Mouse (Mus musculus) forebrain, embryonic 16.5 days (tissue): ENCODE measurements around the gene Il1r2. TPM values are rescaled to one million over a fixed set of nuclear protein-coding genes. Genes with fewer than 3 reads are reported as not detected.
A peak's percentile ranks its signal among the peaks of the same experiment; 100 is the strongest.

Experiments used
- ATAC-seq: fragments of 200-750 bp; cut with Nextera tagmentation; 2 replicates; pipeline ENCODE4 v1.8.0; 2017; ENCODE audit warnings: mild to moderate bottlenecking, moderate library complexity
- H3K27ac ChIP-seq: fragments of 300-500 bp; sonication (generic); 2 replicates; pipeline ENCODE4 v1.5.1; 2014; ENCODE audit warnings: low read length, control low read depth
- H3K27me3 ChIP-seq: fragments of 300-500 bp; sonication (generic); replicated peaks from 2 replicates; pipeline ENCODE4 v1.6.1; 2014; ENCODE audit warnings: low read length; ENCODE audit not compliant: control insufficient read depth, insufficient read depth
- H3K36me3 ChIP-seq: fragments of 300-500 bp; sonication (generic); 2 replicates; pipeline ENCODE4 v1.6.1; 2014; ENCODE audit not compliant: control insufficient read depth, insufficient read depth
- H3K4me1 ChIP-seq: fragments of 300-500 bp; sonication (generic); replicated peaks from 2 replicates; pipeline ENCODE4 v1.6.1; 2014; ENCODE audit warnings: low read length; ENCODE audit not compliant: control insufficient read depth, insufficient read depth
- H3K4me2 ChIP-seq: fragments of 300-500 bp; sonication (generic); 2 replicates; pipeline ENCODE4 v1.6.1; 2014; ENCODE audit warnings: mild to moderate bottlenecking, low read length, control low read depth
- H3K4me3 ChIP-seq: fragments of 300-500 bp; sonication (generic); replicated peaks from 2 replicates; pipeline ENCODE4 v1.5.1; 2014; ENCODE audit warnings: mild to moderate bottlenecking, low read length, control low read depth
- H3K9ac ChIP-seq: fragments of 300-500 bp; sonication (generic); replicated peaks from 2 replicates; pipeline ENCODE4 v1.6.1; 2014; ENCODE audit warnings: low read depth, low read length, control low read depth
- H3K9me3 ChIP-seq: fragments of 300-500 bp; sonication (generic); 2 replicates; pipeline ENCODE4 v1.6.1; 2016; ENCODE audit warnings: low read length; ENCODE audit not compliant: control insufficient read depth
- WGBS: fragments of 180-500 bp; shearing (Covaris S2); extraction: QIAGEN DNeasy Blood & Tissue Kit; methylation state at CpG from one replicate; pipeline ENCODE4 v1.1.7; 2014; 5-methylcytosine and 5-hydroxymethylcytosine counted together
- polyA plus RNA-seq: library from polyadenylated mRNA; unstranded; fragments of >200 nt; fragmentation: Nextera tagmentation; extraction: Ambion mirVana; gene quantifications from 2 replicates; pipeline ENCODE4 v1.2.1, GENCODE M21; 2015

Gene Il1r2
- polyA plus RNA-seq: 0.20 and 0.51 TPM in 2 replicates

DNA sequence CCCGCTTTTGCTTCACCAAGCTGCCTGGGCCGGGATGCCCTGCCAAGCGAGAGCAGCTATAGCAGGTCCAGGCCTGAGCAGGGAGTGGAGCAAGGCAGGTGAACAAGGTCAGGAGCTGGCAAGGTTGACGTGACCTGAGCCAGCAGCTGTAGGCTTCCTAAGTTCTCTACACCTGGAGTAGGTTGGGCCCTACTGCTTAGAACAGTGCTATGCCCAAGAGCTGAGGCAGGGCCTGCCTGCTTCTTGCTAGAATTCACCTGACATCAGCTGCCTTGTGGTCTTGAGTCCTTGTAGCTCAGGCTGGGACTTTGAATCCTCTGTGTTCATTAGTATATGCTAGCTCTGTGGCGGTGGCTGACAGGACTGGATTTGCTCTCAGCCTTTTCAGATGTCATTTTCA, at the start of gene Il1r2:
TSS of gene Il1r2 (plus strand) at position 301 of the 400 bp plus-strand sequence.
- Histone ChIP-seq H3K36me3 (no peaks in the 10 kb centered on the region), H3K27ac (no peak within 1 kb of the TSS), H3K4me1 (no peaks in the 10 kb centered on the region), H3K9me3 (no peaks in the 10 kb centered on the region; the same call in 1 of the 2 replicates), H3K4me3 (no peak within 1 kb of the TSS), H3K9ac (no peak within 1 kb of the TSS), H3K27me3 (no peaks in the 10 kb centered on the region), H3K4me2 (no peak within 1 kb of the TSS)
- no peak for ATAC-seq
- WGBS: 93% methylated on average over 5 of the region's 5 CpGs

DNA sequence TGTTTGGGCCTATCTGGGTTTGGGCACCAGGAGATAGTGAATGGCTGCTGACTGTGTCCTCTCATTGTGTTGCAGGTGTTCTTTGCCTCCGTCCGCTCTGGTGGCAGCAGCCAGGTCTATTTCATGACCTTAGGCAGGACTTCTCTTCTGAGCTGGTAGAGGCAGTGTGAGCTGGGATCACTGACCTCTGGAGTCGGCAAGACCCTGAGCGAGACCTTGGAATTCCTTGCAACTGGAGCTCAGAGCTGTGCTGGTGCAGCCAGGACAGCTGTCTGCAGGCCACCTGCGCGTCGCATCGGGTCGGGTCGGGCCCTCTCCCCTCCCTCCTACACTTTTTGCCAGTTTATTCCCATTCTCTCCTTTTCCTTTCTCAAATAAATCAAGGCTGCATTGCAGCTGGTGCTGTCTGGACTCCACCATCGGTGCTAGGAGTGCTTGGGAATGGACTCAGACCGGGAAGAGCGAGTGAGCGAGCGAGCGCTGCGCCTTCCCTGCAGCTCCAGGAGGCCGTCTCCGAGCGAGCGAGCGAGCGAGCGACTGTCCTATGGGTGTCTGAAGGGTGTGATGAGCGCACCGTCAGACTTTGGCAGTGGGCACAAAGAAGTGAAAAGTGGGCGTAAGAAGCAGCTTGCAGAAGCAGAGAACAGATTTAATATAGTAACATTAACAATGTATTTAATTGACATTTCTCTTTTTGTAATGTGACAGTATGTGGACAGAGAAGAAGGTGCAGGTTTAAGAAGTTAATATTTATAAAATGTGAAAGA, 49.1 kb upstream of the Il1r2 start:
- H3K36me3 ChIP-seq: peaks cover 44% of the 10 kb centered on the region
- 92% methylated on average over 27 of the region's 27 CpGs for WGBS

DNA sequence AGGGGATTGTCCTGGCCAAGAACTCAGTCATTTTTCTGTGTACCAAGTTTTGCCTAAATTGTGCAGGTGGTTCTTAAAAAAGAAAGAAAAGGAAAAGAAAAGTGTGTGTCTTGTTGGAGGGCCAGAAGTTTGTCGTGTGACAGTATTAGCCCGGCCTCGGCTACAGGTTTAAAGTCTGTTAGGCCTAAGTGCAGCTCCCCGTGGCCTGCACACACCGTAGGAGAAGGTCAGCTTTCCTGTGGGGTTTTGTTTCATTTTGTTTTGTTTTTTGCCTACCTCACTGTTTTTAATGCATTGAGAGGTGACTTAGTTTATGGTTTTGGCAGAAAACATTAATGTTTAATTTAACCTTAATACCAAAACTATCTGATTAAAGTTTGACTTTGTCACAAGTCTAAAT, 48.5 kb upstream of the Il1r2 start:
- no peak overlapping the region for H3K27ac ChIP-seq
- H3K4me3 ChIP-seq: no peak overlapping the region
- H3K27me3 ChIP-seq: no peaks in the 10 kb centered on the region
- 87% methylated on average over 5 of the region's 5 CpGs for WGBS
- ATAC-seq: no peak
- H3K4me1 ChIP-seq: no peaks in the 10 kb centered on the region
- H3K4me2 ChIP-seq: no peak overlapping the region
- peaks cover 37% of the 10 kb centered on the region for H3K36me3 ChIP-seq
- no peaks in the 10 kb centered on the region for H3K9me3 ChIP-seq
- no peak overlapping the region for H3K9ac ChIP-seq

More for the DNA sequence above, 49.1 kb upstream of the Il1r2 start:
- Histone ChIP-seq H3K27ac (no peak overlapping the region), H3K4me3 (no peak overlapping the region), H3K9me3 (no peaks in the 10 kb centered on the region), H3K9ac (no peak overlapping the region), H3K27me3 (no peaks in the 10 kb centered on the region), H3K4me2 (no peak overlapping the region), H3K4me1 (no peaks in the 10 kb centered on the region)
- no peak for ATAC-seq

DNA sequence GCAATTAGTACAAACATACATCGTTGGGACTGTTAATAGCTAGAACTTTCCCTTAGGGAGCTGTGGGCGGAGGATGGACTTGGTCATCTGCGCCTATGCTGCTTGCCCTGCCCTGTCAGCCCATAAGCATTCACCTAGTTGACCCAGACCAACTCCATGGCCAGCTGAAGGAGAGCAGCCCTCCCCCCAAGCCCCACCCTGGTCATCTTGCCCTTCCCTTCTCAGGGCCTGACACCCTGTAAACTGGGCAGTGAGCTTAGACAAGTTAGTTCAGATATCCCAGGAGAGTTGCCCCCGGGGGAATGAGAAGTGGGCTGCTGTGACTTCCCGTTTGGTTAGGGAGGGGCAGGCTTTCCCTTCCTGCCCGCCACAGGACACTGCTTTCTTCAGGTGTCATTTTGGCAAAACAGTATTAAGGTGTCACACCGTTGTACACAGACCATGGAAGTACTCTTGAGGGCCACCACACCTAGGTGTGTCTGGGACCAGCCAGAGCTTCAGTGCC, 46.7 kb upstream of the Il1r2 start:
- no peaks in the 10 kb centered on the region for H3K9me3 ChIP-seq
- no peak overlapping the region for H3K27ac ChIP-seq
- no peak overlapping the region for H3K4me2 ChIP-seq
- 91% methylated on average over 7 of the region's 7 CpGs for WGBS
- peaks cover 27% of the 10 kb centered on the region for H3K36me3 ChIP-seq
- H3K27me3 ChIP-seq: no peaks in the 10 kb centered on the region
- H3K4me3 ChIP-seq: no peak overlapping the region
- no peaks in the 10 kb centered on the region for H3K4me1 ChIP-seq
- no peak overlapping the region for H3K9ac ChIP-seq
- ATAC-seq: no peak

DNA sequence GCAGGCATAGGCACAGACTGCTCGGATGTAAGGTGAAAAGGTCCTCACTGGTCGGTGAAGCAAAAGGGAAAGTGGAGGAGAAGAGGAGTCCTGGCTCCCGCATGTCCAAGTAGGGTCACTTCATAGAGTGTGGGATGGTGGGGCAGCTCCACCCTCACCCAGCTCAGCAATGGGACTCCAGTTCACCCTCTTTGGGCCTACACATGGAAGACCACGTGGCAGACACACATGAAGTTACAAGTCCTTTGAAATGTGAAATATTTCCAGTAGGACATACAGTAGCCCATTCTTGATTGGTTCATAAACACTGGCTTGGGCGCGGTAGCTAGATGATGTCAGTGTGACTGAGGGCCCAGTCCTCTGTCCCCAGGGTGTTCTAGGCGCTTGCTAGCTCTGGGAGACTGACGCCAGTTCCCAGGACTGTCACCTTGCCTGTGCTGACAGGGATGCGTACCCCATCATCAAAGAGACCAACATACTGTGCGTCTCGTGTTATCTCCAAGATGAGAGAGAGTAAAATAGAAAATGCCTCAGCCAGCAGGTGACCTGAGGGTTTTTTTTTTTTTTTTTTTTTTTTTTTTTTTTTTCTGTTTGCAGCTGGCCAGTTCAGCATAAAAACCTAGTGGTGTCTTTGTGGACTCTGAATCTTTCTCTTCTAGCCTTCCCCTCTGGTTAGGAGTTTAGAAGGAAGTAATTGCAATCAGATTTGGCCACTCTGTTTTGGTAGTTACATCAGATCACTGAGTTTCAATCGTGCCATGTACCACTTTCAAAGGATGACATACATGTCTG, 45.5 kb upstream of the Il1r2 start:
- no peak overlapping the region for H3K9ac ChIP-seq
- no peak overlapping the region for H3K27ac ChIP-seq
- 87% methylated on average over 12 of the region's 12 CpGs for WGBS
- H3K27me3 ChIP-seq: no peaks in the 10 kb centered on the region
- peaks cover 19% of the 10 kb centered on the region for H3K36me3 ChIP-seq
- no peak overlapping the region for H3K4me3 ChIP-seq
- no peak overlapping the region for H3K4me2 ChIP-seq
- no peaks in the 10 kb centered on the region for H3K4me1 ChIP-seq
- no peaks in the 10 kb centered on the region for H3K9me3 ChIP-seq
- peak; percentile 8; the same call in 1 of the 2 replicates for ATAC-seq

DNA sequence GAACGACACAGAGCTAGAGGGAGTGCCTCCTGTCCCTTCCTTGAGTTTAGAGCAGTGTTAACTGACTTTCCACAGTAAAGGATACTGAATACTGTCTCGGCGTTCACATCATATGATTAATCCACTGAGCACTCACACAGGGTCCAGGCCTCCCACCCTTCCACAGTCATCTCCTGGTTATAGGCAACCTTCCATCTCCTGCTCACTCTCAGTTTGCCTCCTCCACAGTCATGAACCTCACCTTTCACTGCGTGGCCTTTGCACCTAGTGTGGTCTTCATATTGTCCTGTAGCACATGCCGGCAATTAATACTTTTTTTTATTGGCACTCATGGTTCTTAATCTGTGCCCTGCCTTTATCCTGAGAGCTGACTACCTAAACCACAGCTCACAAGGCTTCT, 44.3 kb upstream of the Il1r2 start:
- Histone ChIP-seq H3K36me3 (peaks cover 8% of the 10 kb centered on the region; the same call in 1 of the 2 replicates), H3K4me3 (no peak overlapping the region), H3K4me1 (no peaks in the 10 kb centered on the region), H3K27ac (no peak overlapping the region), H3K9ac (no peak overlapping the region), H3K9me3 (no peaks in the 10 kb centered on the region), H3K27me3 (no peaks in the 10 kb centered on the region), H3K4me2 (no peak overlapping the region)
- WGBS: 96% methylated on average over 5 of the region's 5 CpGs
- no peak for ATAC-seq

DNA sequence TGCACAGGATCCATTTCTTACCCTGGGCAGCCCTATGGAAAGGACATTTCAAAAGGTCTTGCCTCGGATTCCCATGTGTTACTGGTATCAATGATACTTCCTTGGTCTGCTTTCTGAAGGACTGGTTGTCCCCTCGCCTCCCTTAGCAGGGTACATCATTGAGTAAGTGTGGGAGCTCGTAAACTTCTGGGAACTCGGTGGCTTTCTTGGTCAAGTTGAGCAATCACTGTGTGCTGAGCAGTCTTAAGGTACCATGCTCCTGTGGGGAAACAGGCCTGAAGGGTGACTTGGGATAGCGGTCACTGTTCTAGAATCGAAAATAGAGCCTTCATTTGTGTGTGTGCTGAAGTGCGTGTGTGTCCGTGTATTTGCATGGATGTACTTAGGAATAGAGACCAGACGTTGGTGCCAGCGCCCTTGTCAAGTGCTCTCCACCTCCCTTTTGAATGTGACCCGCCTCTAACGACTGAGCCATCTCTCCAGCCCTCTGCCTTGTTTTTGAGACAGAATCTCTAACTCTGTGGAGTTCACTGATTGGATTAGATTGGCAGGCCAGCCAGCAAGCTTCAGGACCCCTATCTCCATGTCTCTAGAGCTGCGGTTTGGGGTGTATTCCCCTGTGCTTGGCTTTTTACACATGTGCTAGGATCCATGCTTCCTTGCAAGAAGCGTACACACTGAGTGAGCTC, 43.4 kb upstream of the Il1r2 start:
- H3K4me3 ChIP-seq: no peak overlapping the region
- 87% methylated on average over 14 of the region's 14 CpGs for WGBS
- no peak overlapping the region for H3K27ac ChIP-seq
- no peaks in the 10 kb centered on the region for H3K27me3 ChIP-seq
- no peaks in the 10 kb centered on the region for H3K4me1 ChIP-seq
- peaks cover 4% of the 10 kb centered on the region; the same call in 1 of the 2 replicates for H3K36me3 ChIP-seq
- no peak overlapping the region for H3K9ac ChIP-seq
- ATAC-seq: no peak
- no peak overlapping the region for H3K4me2 ChIP-seq
- no peaks in the 10 kb centered on the region for H3K9me3 ChIP-seq

DNA sequence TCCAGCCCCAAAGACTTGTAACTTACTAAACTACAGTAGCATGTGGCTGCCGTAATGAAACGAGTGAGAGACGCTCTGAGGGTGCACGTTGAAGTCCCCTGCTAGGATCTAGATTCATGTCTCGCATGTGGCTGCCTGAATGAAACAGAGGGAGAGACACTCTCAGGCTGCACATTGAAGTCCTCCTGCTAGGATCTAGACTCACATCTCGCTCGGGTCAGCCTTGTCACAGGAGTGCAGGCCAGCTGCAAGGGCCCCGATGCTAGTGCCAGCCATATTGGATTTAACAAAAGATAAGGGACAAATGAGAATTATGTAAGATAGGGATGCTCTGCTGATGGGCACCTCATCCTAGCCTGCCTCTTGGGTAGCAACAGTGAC, 42.9 kb upstream of the Il1r2 start:
- 94% methylated on average over 8 of the region's 8 CpGs for WGBS
- Histone ChIP-seq H3K27me3 (no peaks in the 10 kb centered on the region), H3K27ac (no peak overlapping the region), H3K9me3 (no peaks in the 10 kb centered on the region), H3K4me1 (no peaks in the 10 kb centered on the region), H3K36me3 (peaks cover 4% of the 10 kb centered on the region; the same call in 1 of the 2 replicates), H3K4me3 (no peak overlapping the region), H3K9ac (no peak overlapping the region), H3K4me2 (no peak overlapping the region)
- no peak for ATAC-seq

DNA sequence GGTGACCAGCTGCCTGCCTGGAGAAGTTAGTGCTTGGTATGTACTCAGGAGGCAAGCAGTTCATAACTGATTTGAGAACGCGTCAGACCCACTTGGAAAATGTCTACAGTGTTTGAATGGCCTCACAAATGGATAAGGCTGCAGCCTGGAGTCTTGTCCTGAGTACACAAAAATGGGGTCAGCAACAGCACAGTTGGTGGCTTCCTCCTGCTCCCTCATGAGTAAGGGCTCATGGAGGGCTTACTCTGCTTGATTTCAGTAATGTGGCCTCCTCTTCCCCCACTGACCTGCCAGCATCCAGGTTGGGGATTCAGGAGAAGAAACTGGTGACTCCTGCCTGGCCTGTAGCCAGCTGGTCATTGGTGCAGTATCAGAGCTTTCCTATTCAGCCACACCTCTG, 42.3 kb upstream of the Il1r2 start:
- Histone ChIP-seq H3K4me2 (no peak overlapping the region), H3K9ac (no peak overlapping the region), H3K27ac (no peak overlapping the region), H3K27me3 (no peaks in the 10 kb centered on the region), H3K36me3 (peaks cover 4% of the 10 kb centered on the region; the same call in 1 of the 2 replicates), H3K4me1 (no peaks in the 10 kb centered on the region), H3K9me3 (no peaks in the 10 kb centered on the region), H3K4me3 (no peak overlapping the region)
- 93% methylated on average over 2 of the region's 2 CpGs for WGBS
- ATAC-seq: no peak
